Mouse (Mus musculus): Measurements from ENCODE around the gene Nuak1.

The Nuak1 gene

DNA sequence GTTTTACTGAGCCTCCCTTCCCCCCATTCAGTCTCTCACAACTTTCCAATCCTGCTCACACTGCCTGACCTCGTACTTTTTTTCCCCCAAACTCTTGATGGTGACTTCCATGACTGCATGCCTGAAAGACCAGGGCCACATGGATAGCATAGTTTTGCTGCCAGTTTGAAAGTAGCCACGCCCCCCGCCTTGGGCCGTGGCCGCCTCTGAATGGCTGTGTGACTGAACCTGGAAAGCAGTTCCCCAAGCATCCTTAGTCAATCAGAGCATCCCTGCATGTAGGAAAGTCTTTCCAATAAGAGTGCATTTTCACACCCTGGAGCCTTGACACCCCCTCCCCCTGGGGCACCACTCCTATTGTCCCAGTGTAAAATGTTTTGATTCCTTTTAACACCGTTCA is 116.4 kb downstream of the Nuak1 start:
- no peak for DNase-seq

Data from right cerebral cortex, postnatal 4 days (tissue).